Mouse (Mus musculus) CH12.LX (cell line): Measurements from ENCODE around the gene Anapc15-ps. TPM values are rescaled to one million over a fixed set of nuclear protein-coding genes. Genes with fewer than 3 reads are reported as not detected.

Experiments used
- DNase-seq: peaks from one replicate; pipeline ENCODE4 v3.0.0-alpha.2; 2013; ENCODE audit errors: extremely low read depth
- H3K27ac ChIP-seq: 2 replicates; pipeline ENCODE4 v1.5.1; 2012; ENCODE audit warnings: low read depth, mild to moderate bottlenecking, control low read depth, moderate library complexity; ENCODE audit not compliant: insufficient read depth
- H3K27me3 ChIP-seq: replicated peaks from 2 replicates; pipeline ENCODE3; 2012; ENCODE audit warnings: inconsistent platforms
- H3K36me3 ChIP-seq, 2 experiments: replicated peaks in 1 of 2; 2 replicates each; pipeline versions ENCODE3 to v1.6.1; 2012; ENCODE audit warnings: inconsistent platforms in 1 of 2, low read length in 1 of 2, mild to moderate bottlenecking in 1 of 2, mixed read lengths in 1 of 2, moderate library complexity in 1 of 2; ENCODE audit not compliant: control insufficient read depth in 1 of 2, insufficient read depth in 1 of 2
- H3K4me1 ChIP-seq, 2 experiments: 2 replicates each; pipeline ENCODE4 v1.6.1; 2012; ENCODE audit warnings: inconsistent platforms in 1 of 2, moderate library complexity in 1 of 2; ENCODE audit not compliant: insufficient read depth in 2 of 2, control insufficient read depth in 1 of 2
- H3K4me2 ChIP-seq: 2 replicates; pipeline ENCODE4 v1.6.1; 2012; ENCODE audit warnings: low read depth, mild to moderate bottlenecking, control low read depth; ENCODE audit not compliant: poor library complexity, insufficient read depth, severe bottlenecking
- H3K4me3 ChIP-seq, 3 experiments: fragments of 150-350 bp in 1 of 3; sonication (generic) in 1 of 3; replicated peaks in 1 of 3; 2 replicates each; pipeline versions ENCODE3 to v1.5.1; 2011 to 2012; ENCODE audit warnings: low read depth in 2 of 3, low read length in 2 of 3, mild to moderate bottlenecking in 2 of 3, moderate library complexity in 2 of 3, control low read depth in 1 of 3, improper control_type of control experiment in 1 of 3, inconsistent platforms in 1 of 3, mixed read lengths in 1 of 3; ENCODE audit not compliant: poor library complexity in 1 of 3
- H3K79me2 ChIP-seq: replicated peaks from 2 replicates; pipeline ENCODE4 v1.6.1; 2012; ENCODE audit warnings: mild to moderate bottlenecking, moderate library complexity; ENCODE audit not compliant: control insufficient read depth, poor library complexity, insufficient read depth, severe bottlenecking; ENCODE audit errors: extremely low read depth
- H3K9ac ChIP-seq: 2 replicates; pipeline ENCODE4 v1.6.1; 2012; ENCODE audit warnings: low read depth, mild to moderate bottlenecking, control low read depth, moderate library complexity; ENCODE audit not compliant: insufficient read depth
- H3K9me3 ChIP-seq: replicated peaks from 2 replicates; pipeline ENCODE3; 2012; ENCODE audit warnings: low read length, inconsistent platforms, mixed read lengths
- BHLHE40 ChIP-seq: IDR thresholded peaks from 2 replicates; pipeline ENCODE4 v1.6.1; 2011; ENCODE audit warnings: mild to moderate bottlenecking, low read depth, low read length, improper control_type of control experiment
- CHD2 ChIP-seq: IDR thresholded peaks from 2 replicates; pipeline ENCODE4 v1.6.1; 2011; ENCODE audit warnings: low read length, improper control_type of control experiment
- CTCF ChIP-seq, 2 experiments: IDR thresholded peaks in 1 of 2; conservative IDR thresholded peaks in 1 of 2; 2 replicates each; pipeline ENCODE4 v1.5.1; 2011 to 2012; ENCODE audit warnings: low read depth in 2 of 2, low read length in 2 of 2, improper control_type of control experiment in 1 of 2, inconsistent platforms in 1 of 2, mild to moderate bottlenecking in 1 of 2, moderate library complexity in 1 of 2
- ELF1 ChIP-seq: IDR thresholded peaks from 2 replicates; pipeline ENCODE4 v1.6.1; 2014; ENCODE audit warnings: low read depth, mild to moderate bottlenecking, inconsistent platforms, low read length, improper control_type of control experiment
- EP300 ChIP-seq: IDR thresholded peaks from 2 replicates; pipeline ENCODE4 v1.6.1; 2011; ENCODE audit warnings: low read length, improper control_type of control experiment
- ETS1 ChIP-seq: conservative IDR thresholded peaks from 2 replicates; pipeline ENCODE4 v1.6.1; 2012; ENCODE audit warnings: low read depth, mild to moderate bottlenecking, inconsistent platforms, low read length, improper control_type of control experiment, moderate library complexity
- HCFC1 ChIP-seq: IDR thresholded peaks from 2 replicates; pipeline ENCODE4 v1.6.1; 2012; ENCODE audit warnings: low read depth, mild to moderate bottlenecking, inconsistent platforms, low read length, improper control_type of control experiment
- JUND ChIP-seq: conservative IDR thresholded peaks from 2 replicates; pipeline ENCODE4 v1.6.1; 2011; ENCODE audit warnings: low read depth, low read length, improper control_type of control experiment
- MAX ChIP-seq: IDR thresholded peaks from 2 replicates; pipeline ENCODE4 v1.6.1; 2011; ENCODE audit warnings: low read length, improper control_type of control experiment
- MXI1 ChIP-seq: IDR thresholded peaks from 2 replicates; pipeline ENCODE4 v1.6.1; 2011; ENCODE audit warnings: mild to moderate bottlenecking, low read depth, low read length, improper control_type of control experiment
- MYC ChIP-seq: IDR thresholded peaks from 2 replicates; pipeline ENCODE4 v1.6.1; 2011; ENCODE audit warnings: low read depth, mild to moderate bottlenecking, improper control_type of control experiment, low read length
- PAX5 ChIP-seq: IDR thresholded peaks from 2 replicates; pipeline ENCODE4 v1.6.1; 2012; ENCODE audit warnings: low read length, inconsistent platforms, mixed read lengths
- POLR2AphosphoS2 ChIP-seq: IDR thresholded peaks from 2 replicates; pipeline ENCODE4 v1.6.1; 2011; ENCODE audit warnings: low read depth, low read length, improper control_type of control experiment
- RAD21 ChIP-seq: IDR thresholded peaks from 2 replicates; pipeline ENCODE4 v1.6.1; 2011; ENCODE audit warnings: low read depth, mild to moderate bottlenecking, low read length, improper control_type of control experiment, moderate library complexity
- RCOR1 ChIP-seq: conservative IDR thresholded peaks from 2 replicates; pipeline ENCODE4 v1.6.1; 2012; ENCODE audit warnings: low read depth, mild to moderate bottlenecking, inconsistent platforms, low read length, improper control_type of control experiment
- SMC3 ChIP-seq: IDR thresholded peaks from 2 replicates; pipeline ENCODE4 v1.6.1; 2011; ENCODE audit warnings: low read depth, low read length, improper control_type of control experiment
- TBP ChIP-seq: conservative IDR thresholded peaks from 2 replicates; pipeline ENCODE4 v1.6.1; 2011; ENCODE audit warnings: low read depth, low read length, improper control_type of control experiment
- USF2 ChIP-seq: conservative IDR thresholded peaks from 2 replicates; pipeline ENCODE4 v1.6.1; 2011; ENCODE audit warnings: low read depth, low read length, improper control_type of control experiment
- ZKSCAN1 ChIP-seq: IDR thresholded peaks from 2 replicates; pipeline ENCODE4 v1.6.1; 2012; ENCODE audit warnings: low read depth, inconsistent platforms, low read length, improper control_type of control experiment, borderline replicate concordance
- dilution Hi-C: fragments of 300-500 bp; cut with MboI; formaldehyde crosslinking; loops from 2 replicates; pipeline ENCODE4 v1.14.3; 2020; ENCODE audit warnings: low sequenced_read_pairs; ENCODE audit not compliant: extremely low pct_unique_long_range_greater_than_20kb, extremely low pct_ligation_motif_present
- in situ Hi-C: fragments of 300-500 bp; cut with MboI; formaldehyde crosslinking; loops from 3 replicates; pipeline ENCODE4 v1.14.3; 2019; ENCODE audit warnings: low sequenced_read_pairs, low pct_ligation_motif_present, low pct_unique_long_range_greater_than_20kb, mixed read lengths
- polyA plus RNA-seq: library from polyadenylated mRNA; unstranded; fragments of >175 nt; gene quantifications from 2 replicates; pipeline ENCODE4 v1.2.1, GENCODE M21; 2012; ENCODE audit warnings: low read depth; ENCODE audit not compliant: insufficient read length
- total RNA-seq, 2 experiments: library from RNA; depleted of rRNA; stranded (reverse); fragments of 300-350 nt in 1 of 2; fragments of >200 nt in 1 of 2; gene quantifications; 2 replicates each; pipeline ENCODE4 v1.2.3; 2012 to 2014

The Anapc15-ps gene
- total and polyA plus RNA-seq, 3 experiments = 2.8 TPM; not detected in 2

DNA sequence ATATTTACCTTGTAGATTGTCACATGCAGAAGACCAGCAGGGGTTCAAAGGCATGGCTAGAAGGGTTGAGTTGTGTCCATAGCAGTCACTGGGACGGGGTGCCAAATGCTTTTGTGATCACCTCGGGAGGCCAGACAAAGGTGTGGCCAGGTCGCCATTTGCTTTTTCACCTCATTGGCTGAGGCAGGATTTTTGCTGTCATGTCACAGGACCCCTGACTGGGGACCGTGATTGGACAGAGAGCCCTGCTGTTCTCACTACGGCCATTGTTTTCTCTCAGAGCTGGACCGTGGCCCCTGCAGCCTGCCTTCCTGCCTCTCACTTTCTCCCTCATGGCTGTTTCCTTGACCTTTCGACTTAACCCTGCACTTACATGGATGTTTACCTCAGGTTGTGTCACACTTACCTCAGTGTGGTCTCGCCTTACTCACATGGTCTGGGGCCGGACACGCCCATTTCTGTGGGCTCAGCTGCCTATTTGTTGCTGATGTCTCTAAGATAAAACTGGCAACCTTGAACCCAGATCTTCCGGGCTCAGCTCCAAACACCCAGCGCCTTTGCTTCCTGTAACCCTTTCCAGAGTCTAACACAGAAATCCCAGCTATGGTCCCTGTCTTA lies 47.0 kb upstream of the Anapc15-ps start:
- Histone ChIP-seq H3K9me3 (no peaks in the 10 kb centered on the region), H3K4me3 (no peak overlapping the region), H3K4me2 (no peak overlapping the region), H3K9ac (no peak overlapping the region), H3K79me2 (no peaks in the 10 kb centered on the region), H3K27ac (no peak overlapping the region), H3K4me1 (peaks cover 11 to 17% of the 10 kb centered on the region in 2 experiments), H3K27me3 (no peaks in the 10 kb centered on the region), H3K36me3 (no peaks in the 10 kb centered on the region)
- in situ Hi-C loops (no loop called here), dilution Hi-C loops (no loop called here)
- DNase-seq = no peak
- no peak for TF ChIP-seq CTCF (conservative IDR thresholded peaks at IDR 0.05 in 1 of 2, IDR thresholded peaks at IDR 0.05 in 1 of 2; ENCODE audit: low read depth in 2 of 2, low read length in 2 of 2)

DNA sequence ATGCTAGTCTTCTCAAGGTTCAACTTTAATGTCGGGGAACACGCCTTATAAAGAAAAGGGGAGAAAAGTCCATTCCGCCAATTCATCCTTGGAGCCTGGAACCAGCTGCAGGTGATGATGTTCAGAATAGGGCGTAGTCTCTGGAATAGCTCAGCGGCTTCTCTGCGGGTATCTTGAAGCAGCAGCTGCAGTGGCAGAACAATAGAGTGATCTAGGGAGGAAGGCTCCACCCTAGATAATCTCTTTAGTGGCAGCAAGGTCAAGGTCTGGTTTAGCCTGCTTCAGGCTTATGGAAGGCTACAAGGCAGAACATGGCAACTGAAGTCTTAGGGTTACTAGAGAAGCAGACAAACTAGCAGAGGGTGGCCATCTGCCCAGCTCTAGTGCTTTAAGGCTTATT lies 46.2 kb upstream of the Anapc15-ps start:
- DNase-seq = no peak
- H3K36me3 ChIP-seq = no peaks in the 10 kb centered on the region
- no peak overlapping the region for H3K9ac ChIP-seq
- no peaks in the 10 kb centered on the region for H3K27me3 ChIP-seq
- in situ Hi-C loops (no loop called here), dilution Hi-C loops (no loop called here)
- no peak overlapping the region for H3K27ac ChIP-seq
- no peak for TF ChIP-seq PAX5
- TF ChIP-seq EP300 = no peak
- no peak for TF ChIP-seq CTCF (conservative IDR thresholded peaks at IDR 0.05 in 1 of 2, IDR thresholded peaks at IDR 0.05 in 1 of 2; ENCODE audit: low read depth in 2 of 2, low read length in 2 of 2)
- no peak for TF ChIP-seq SMC3
- no peak for TF ChIP-seq ZKSCAN1
- no peak for TF ChIP-seq HCFC1
- no peak for TF ChIP-seq ETS1
- no peak for TF ChIP-seq RCOR1
- no peak for TF ChIP-seq JUND
- no peak for TF ChIP-seq POLR2AphosphoS2
- no peak for TF ChIP-seq MYC
- peaks cover 11 to 17% of the 10 kb centered on the region in 2 experiments for H3K4me1 ChIP-seq
- H3K79me2 ChIP-seq = no peaks in the 10 kb centered on the region
- no peak overlapping the region for H3K4me2 ChIP-seq
- H3K9me3 ChIP-seq = no peaks in the 10 kb centered on the region
- H3K4me3 ChIP-seq = no peak overlapping the region

DNA sequence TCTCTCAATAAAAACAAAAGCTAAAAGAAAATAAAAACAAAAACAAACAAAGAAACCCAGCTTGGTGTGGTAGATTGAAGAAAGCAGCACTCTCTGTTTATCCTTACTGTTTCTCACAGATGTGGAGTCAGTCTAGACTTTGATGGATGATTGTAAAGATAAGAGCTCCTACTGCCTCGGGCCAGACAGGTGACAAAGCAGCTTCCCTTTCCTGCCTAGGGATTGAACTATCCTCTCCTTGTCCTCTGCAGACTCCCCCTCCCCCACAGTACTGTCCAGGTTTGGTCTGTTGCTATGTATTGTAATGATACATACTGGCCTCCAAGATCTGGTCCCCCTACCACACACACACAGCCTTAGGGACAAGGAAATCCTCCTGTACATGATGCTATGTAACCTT lies 45.5 kb upstream of the Anapc15-ps start:
- H3K36me3 ChIP-seq = no peaks in the 10 kb centered on the region
- in situ Hi-C loops = no loop called here
- H3K27me3 ChIP-seq = no peaks in the 10 kb centered on the region
- H3K27ac ChIP-seq = no peak overlapping the region
- H3K9ac ChIP-seq = no peak overlapping the region
- no peak overlapping the region for H3K4me2 ChIP-seq
- no peak overlapping the region for H3K4me3 ChIP-seq
- TF ChIP-seq MAX (no peak), TBP (no peak), MXI1 (no peak), PAX5 (no peak), RAD21 (no peak), ELF1 (no peak), CHD2 (no peak), BHLHE40 (no peak), USF2 (no peak), ETS1 (no peak)
- H3K9me3 ChIP-seq = no peaks in the 10 kb centered on the region
- DNase-seq = no peak
- peaks cover 11 to 17% of the 10 kb centered on the region in 2 experiments for H3K4me1 ChIP-seq
- dilution Hi-C loops = no loop called here
- no peaks in the 10 kb centered on the region for H3K79me2 ChIP-seq
